Mouse (Mus musculus) limb, embryonic 14.5 days (tissue): ENCODE results near the gene Esrrg. TPM values are rescaled to one million over a fixed set of nuclear protein-coding genes. Genes with fewer than 3 reads are reported as not detected.

ENCODE experiments used
- ATAC-seq: fragments of 200-750 bp; cut with Nextera tagmentation; 2 replicates; pipeline ENCODE4 v1.8.0; 2017; ENCODE audit warnings: low read depth, moderate number of reproducible peaks, moderate TSS enrichment; ENCODE audit not compliant: low FRiP score
- DNase-seq: peaks from one replicate; pipeline ENCODE4 v3.0.0-alpha.2; 2015; ENCODE audit warnings: low spot score
- H3K27ac ChIP-seq: fragments of 300-500 bp; sonication (generic); replicated peaks from 2 replicates; pipeline ENCODE4 v1.5.1; 2014; ENCODE audit warnings: low read depth, mild to moderate bottlenecking, low read length, moderate library complexity, mixed read lengths
- H3K27me3 ChIP-seq: fragments of 300-500 bp; sonication (generic); 2 replicates; pipeline ENCODE4 v1.6.1; 2014; ENCODE audit warnings: low read length, mixed read lengths; ENCODE audit not compliant: control insufficient read depth, insufficient read depth
- H3K36me3 ChIP-seq: fragments of 300-500 bp; sonication (generic); 2 replicates; pipeline ENCODE4 v1.6.1; 2014; ENCODE audit warnings: mild to moderate bottlenecking, low read length, moderate library complexity, mixed read lengths; ENCODE audit not compliant: control insufficient read depth, insufficient read depth
- H3K4me1 ChIP-seq: fragments of 300-500 bp; sonication (generic); 2 replicates; pipeline ENCODE4 v1.6.1; 2014; ENCODE audit warnings: antibody characterized with exemption, low read length, mixed read lengths; ENCODE audit not compliant: control insufficient read depth, insufficient read depth
- H3K4me2 ChIP-seq: fragments of 300-500 bp; sonication (generic); replicated peaks from 2 replicates; pipeline ENCODE4 v1.6.1; 2014; ENCODE audit warnings: low read depth, mild to moderate bottlenecking, low read length, moderate library complexity; ENCODE audit not compliant: severe bottlenecking
- H3K4me3 ChIP-seq: fragments of 300-500 bp; sonication (generic); replicated peaks from 2 replicates; pipeline ENCODE4 v1.5.1; 2014; ENCODE audit warnings: low read length
- H3K9ac ChIP-seq: fragments of 300-500 bp; sonication (generic); 2 replicates; pipeline ENCODE4 v1.6.1; 2014; ENCODE audit warnings: mild to moderate bottlenecking, low read depth, low read length, moderate library complexity; ENCODE audit not compliant: severe bottlenecking
- H3K9me3 ChIP-seq: fragments of 300-500 bp; sonication (generic); 2 replicates; pipeline ENCODE4 v1.6.1; 2016; ENCODE audit warnings: low read length; ENCODE audit not compliant: control insufficient read depth
- POLR2A ChIP-seq: fragments of 200-500 bp; IDR thresholded peaks from 2 replicates; pipeline ENCODE4 v1.8.0; 2012; ENCODE audit warnings: inconsistent platforms, mild to moderate bottlenecking, moderate library complexity, borderline replicate concordance; ENCODE audit not compliant: insufficient read depth, insufficient read length; ENCODE audit errors: extremely low read depth
- WGBS: fragments of 180-500 bp; shearing (Covaris S2); extraction: QIAGEN DNeasy Blood & Tissue Kit; methylation state at CpG from one replicate; pipeline ENCODE4 v1.1.7; 2014; 5-methylcytosine and 5-hydroxymethylcytosine counted together
- polyA plus RNA-seq, 2 experiments: library from polyadenylated mRNA; depleted of rRNA in 1 of 2; stranded (reverse) in 1 of 2; unstranded in 1 of 2; fragments of >200 nt; fragmentation: Nextera tagmentation in 1 of 2; extraction: Ambion mirVana in 1 of 2; gene quantifications; 2 replicates each; pipeline versions ENCODE4 v1.2.1 to v1.2.3; 2012 to 2014

Esrrg gene
- polyA plus RNA-seq, 2 experiments, result 1.1 to 1.5 TPM

DNA sequence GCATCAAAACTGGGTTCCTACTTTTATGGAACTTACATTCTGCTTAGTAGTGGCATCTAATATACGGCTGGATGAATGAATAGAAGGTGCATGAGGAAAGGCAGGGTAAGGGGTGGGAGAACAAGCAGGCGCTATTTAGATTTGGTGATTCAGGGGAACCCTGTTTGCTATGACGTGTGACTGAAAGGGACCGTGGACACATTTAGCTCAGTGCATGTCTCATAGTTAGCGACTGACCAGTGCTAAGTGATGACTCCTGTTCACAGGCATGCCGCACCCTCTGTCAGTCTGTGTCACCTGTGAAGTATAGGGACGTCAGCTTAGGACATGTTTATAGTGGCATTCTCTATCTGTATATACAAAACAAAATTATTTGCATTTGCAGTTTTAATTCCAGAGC lies 132.7 kb downstream of the Esrrg start:
- DNase-seq (no peak), ATAC-seq (no peak)
- no peak overlapping the region for H3K4me2 ChIP-seq
- no peak overlapping the region for H3K9ac ChIP-seq
- H3K4me1 ChIP-seq, result 0 out of 2 replicates have a peak, but pooled peaks cover 3% of the 10 kb centered on the region
- no peaks in the 10 kb centered on the region for H3K27me3 ChIP-seq
- TF ChIP-seq POLR2A, result no peak
- H3K27ac ChIP-seq, result no peak overlapping the region
- H3K9me3 ChIP-seq, result no peaks in the 10 kb centered on the region
- WGBS, result 90% methylated on average over 7 of the region's 7 CpGs
- H3K4me3 ChIP-seq, result no peak overlapping the region
- H3K36me3 ChIP-seq, result no peaks in the 10 kb centered on the region

DNA sequence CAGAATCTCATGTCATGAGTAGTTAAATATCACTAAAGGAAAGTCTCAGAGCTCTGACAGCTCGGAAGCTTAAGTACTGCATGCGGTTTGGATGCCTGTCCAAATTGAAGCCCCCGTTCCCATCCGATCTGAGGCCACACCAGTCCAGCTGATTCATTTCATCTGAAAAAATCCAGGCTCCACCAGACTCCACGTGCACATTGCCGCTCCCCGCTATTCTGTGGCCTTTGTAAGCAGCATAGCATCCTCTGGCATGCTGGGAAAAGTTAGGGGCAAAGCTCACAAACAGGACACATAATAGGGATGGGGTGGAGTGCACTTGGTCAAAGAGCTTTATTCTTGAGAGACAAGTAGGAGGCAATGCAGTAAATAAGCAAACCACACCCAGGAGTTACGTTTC lies 133.5 kb downstream of the Esrrg start:
- H3K36me3 ChIP-seq, result no peaks in the 10 kb centered on the region
- H3K9me3 ChIP-seq, result no peaks in the 10 kb centered on the region
- no peak for TF ChIP-seq POLR2A
- no peak overlapping the region for H3K27ac ChIP-seq
- WGBS, result 75% methylated on average over 8 of the region's 8 CpGs
- ATAC-seq, result no peak
- no peak overlapping the region for H3K4me2 ChIP-seq
- H3K4me3 ChIP-seq, result no peak overlapping the region
- H3K9ac ChIP-seq, result no peak overlapping the region
- H3K27me3 ChIP-seq, result no peaks in the 10 kb centered on the region
- H3K4me1 ChIP-seq, result 0 out of 2 replicates have a peak, but pooled peaks cover 2% of the 10 kb centered on the region
- no peak for DNase-seq

DNA sequence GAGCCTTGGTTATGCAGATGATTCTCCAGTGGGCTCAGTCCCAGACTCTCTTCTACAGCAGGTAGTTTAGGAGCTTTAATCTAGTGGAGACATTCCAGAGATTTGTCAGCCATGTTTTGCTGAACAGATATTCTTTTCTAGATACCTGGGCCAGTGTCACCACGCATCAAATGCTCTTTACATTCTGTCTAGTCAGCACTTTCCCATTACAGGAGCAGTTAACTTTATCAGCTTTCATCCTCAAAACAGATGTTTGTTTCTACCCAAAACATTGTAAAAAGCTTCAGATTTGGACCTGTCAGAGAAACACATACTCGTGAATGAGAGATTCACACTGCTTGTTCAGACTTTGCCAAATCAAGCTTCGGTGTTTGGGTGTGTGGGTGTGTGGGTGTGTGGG lies 140.7 kb downstream of the Esrrg start:
- H3K27me3 ChIP-seq, result no peaks in the 10 kb centered on the region
- no peak overlapping the region for H3K4me3 ChIP-seq
- no peak overlapping the region for H3K9ac ChIP-seq
- H3K9me3 ChIP-seq, result no peaks in the 10 kb centered on the region
- H3K27ac ChIP-seq, result no peak overlapping the region
- 71% methylated on average over 3 of the region's 3 CpGs for WGBS
- H3K4me1 ChIP-seq, result no peaks in the 10 kb centered on the region
- DNase-seq (no peak), ATAC-seq (no peak)
- no peak overlapping the region for H3K4me2 ChIP-seq
- TF ChIP-seq POLR2A, result no peak
- no peaks in the 10 kb centered on the region for H3K36me3 ChIP-seq

DNA sequence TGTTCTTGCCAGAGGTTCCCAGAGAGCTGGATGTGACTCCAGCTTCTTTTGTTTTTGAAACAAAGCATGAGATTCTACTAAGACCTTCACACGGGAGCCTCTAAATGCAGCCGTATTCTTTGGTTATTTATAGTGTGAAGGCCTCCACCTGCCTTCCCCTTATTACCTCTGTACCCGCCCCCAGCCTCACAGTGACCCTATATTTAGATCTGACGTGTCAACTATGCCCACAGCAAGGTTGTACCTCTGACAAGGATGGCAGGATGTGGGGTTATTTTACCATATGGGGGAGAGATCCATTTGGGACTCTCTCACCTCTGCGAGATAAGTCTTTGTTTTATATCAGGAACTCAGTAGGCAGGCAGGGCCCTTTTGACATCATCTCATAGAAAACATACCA lies 141.3 kb downstream of the Esrrg start:
- WGBS, result 56% methylated on average over 5 of the region's 5 CpGs
- H3K36me3 ChIP-seq, result no peaks in the 10 kb centered on the region
- no peaks in the 10 kb centered on the region for H3K9me3 ChIP-seq
- no peak overlapping the region for H3K27ac ChIP-seq
- H3K27me3 ChIP-seq, result no peaks in the 10 kb centered on the region
- H3K4me2 ChIP-seq, result no peak overlapping the region
- no peak overlapping the region for H3K4me3 ChIP-seq
- no peak for ATAC-seq
- DNase-seq, result no peak
- H3K4me1 ChIP-seq, result no peaks in the 10 kb centered on the region
- no peak overlapping the region for H3K9ac ChIP-seq
- TF ChIP-seq POLR2A, result no peak

DNA sequence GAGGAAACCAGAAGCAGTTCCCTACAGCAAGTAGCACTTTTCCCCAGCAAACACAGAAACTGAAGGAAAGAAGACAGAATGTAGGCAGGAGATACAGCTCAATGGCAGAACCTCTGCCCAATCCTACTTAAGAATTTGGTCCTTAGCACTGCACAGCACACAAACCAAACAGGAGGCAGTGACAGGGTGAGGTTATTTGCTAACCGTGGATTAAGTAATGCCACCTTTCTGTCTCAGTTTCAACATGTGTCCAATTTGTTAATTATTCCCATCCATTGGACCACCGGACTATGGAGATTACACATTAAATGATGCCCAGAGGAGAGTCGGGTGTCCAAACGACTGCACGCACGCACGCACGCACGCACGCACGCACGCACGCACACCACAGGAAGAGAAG lies 146.9 kb downstream of the Esrrg start:
- WGBS, result 86% methylated on average over 13 of the region's 13 CpGs
- Histone ChIP-seq H3K4me1 (no peaks in the 10 kb centered on the region), H3K27me3 (no peaks in the 10 kb centered on the region), H3K4me3 (no peak overlapping the region), H3K9ac (no peak overlapping the region), H3K9me3 (no peaks in the 10 kb centered on the region), H3K36me3 (no peaks in the 10 kb centered on the region), H3K4me2 (no peak overlapping the region), H3K27ac (no peak overlapping the region)
- no peak for TF ChIP-seq POLR2A
- no peak for ATAC-seq
- no peak for DNase-seq

DNA sequence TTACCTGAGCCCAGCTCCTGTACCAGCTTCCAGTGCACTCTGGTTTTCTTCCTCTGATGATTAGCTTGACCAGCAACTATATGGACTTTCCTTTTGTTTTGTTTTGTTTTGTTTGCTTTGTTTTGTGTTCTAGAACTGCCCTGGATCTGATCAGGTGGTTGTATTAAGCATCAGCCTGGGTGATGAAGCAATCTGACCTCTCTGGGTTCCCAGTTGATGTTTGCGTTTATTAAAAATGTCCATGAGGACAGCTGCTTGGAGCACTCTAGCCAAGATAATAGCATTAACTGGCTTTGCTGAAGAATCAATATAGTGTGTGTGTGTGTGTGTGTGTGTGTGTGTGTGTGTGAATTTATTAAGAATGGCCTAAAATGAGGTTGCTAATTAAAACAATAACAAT lies 149.4 kb downstream of the Esrrg start:
- Histone ChIP-seq H3K4me2 (no peak overlapping the region), H3K4me1 (no peaks in the 10 kb centered on the region), H3K27me3 (no peaks in the 10 kb centered on the region), H3K9ac (no peak overlapping the region), H3K4me3 (no peak overlapping the region), H3K9me3 (no peaks in the 10 kb centered on the region), H3K36me3 (no peaks in the 10 kb centered on the region), H3K27ac (no peak overlapping the region)
- no peak for DNase-seq
- no peak for TF ChIP-seq POLR2A
- WGBS, result 77% methylated on average over 1 of the region's 1 CpGs
- no peak for ATAC-seq
